Mouse (Mus musculus) C3H10T1/2 (cell line): Measurements from ENCODE around the gene Ctf1. TPM values are rescaled to one million over a fixed set of nuclear protein-coding genes. Genes with fewer than 3 reads are reported as not detected.

Source experiments
- polyA plus RNA-seq, 2 experiments: library from polyadenylated mRNA; unstranded; fragments of >200 nt; fragmentation: generic; extraction: Trizol; gene quantifications; one replicate each; pipeline ENCODE4 v1.2.1; 2012; ENCODE audit warnings: missing spikeins in 2 of 2

The Ctf1 gene
- polyA plus RNA-seq: 10 to 100 TPM in 1 of 2 experiments, 1 to 10 TPM in 1; 4.2 to 26.0 TPM

GRCm38 (mm10) chr7:127712461-127713385 lies at the start of gene Ctf1:
TSS of gene Ctf1 (plus strand) at chr7:127712736.

GRCm38 (mm10) chr7:127708207-127709078 lies 4.1 kb upstream of the Ctf1 start, which contains the start of gene Bcl7c:
TSS of gene Bcl7c (minus strand) at chr7:127708933.

GRCm38 (mm10) chr7:127732066-127732465 lies 19.5 kb downstream of the Ctf1 start, which contains the start of gene Ctf2:
TSS of gene Ctf2 (minus strand) at chr7:127732166.

DNA sequence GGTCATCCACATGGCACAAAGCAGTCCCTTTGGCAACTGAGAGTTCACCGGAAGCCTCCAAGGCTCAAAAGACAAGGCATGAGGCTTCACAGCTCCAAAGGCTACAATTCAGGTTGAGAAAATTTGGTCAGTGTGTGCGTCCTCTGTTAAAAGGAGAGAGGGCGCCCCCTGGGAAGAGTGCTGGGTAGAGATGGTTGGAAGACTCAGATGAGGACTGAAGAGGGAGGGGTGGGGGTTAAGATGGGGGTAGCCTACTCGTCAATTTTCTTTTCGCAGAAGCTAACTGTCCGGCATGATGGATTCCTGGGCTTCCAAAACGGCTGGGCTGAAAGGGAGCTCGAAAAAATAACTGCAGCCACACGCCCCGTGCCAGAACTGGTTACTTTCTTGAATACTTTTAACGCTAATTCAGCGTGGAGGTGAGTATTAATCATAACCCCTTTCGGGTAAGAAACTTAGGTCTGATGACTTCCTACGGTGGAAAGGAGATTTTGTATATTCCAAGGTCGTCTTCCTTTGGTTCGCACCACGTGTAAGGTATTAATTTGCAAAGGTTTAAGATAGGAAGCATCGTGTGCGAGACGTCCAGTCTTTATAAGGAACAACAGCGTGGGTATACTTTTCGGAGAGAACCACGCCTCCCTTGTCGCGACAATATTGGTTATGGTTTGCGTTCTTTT lies 32.0 kb downstream of the Ctf1 start, which contains the start of gene Fbxl19:
TSS of gene Fbxl19 (plus strand) at position 178 of the 680 bp plus-strand sequence.

Other genes with a start within 250 kb of the Ctf1 start
- gene Fbrs, start 233.5 kb upstream of the Ctf1 start, polyA plus RNA-seq: 10 to 100 TPM; 11.9 to 36.7 TPM
- 10 to 100 TPM in 1 of 2 experiments, under 1 TPM in 1; 0.92 to 10.3 TPM for gene Srcap, start 200.8 kb upstream of the Ctf1 start, polyA plus RNA-seq
- 10 to 100 TPM in 1 of 2 experiments, 1 to 10 TPM in 1; 3.1 to 16.7 TPM for gene Gm42715, start 193.2 kb upstream of the Ctf1 start, polyA plus RNA-seq
- 1 to 10 TPM; 1.6 to 2.0 TPM for gene Tmem265, start 151.3 kb upstream of the Ctf1 start, polyA plus RNA-seq
- 10 to 100 TPM; 18.5 to 31.4 TPM for gene Phkg2, start 139.4 kb upstream of the Ctf1 start, polyA plus RNA-seq
- 10 to 100 TPM in 1 of 2 experiments, 1 to 10 TPM in 1; 7.1 to 20.8 TPM for gene Ccdc189, start 124.1 kb upstream of the Ctf1 start, polyA plus RNA-seq
- gene Rnf40, start 124.0 kb upstream of the Ctf1 start, polyA plus RNA-seq: 10 to 100 TPM; 15.9 to 30.7 TPM
- gene Zfp629, start 96.9 kb upstream of the Ctf1 start, polyA plus RNA-seq: 1 to 10 TPM; 1.2 to 8.7 TPM
- gene Bcl7c, start 3.8 kb upstream of the Ctf1 start, polyA plus RNA-seq: 100 to 1,000 TPM; 142 to 241 TPM
- under 1 TPM; 0.08 to 0.22 TPM for gene Ctf2, start 19.4 kb downstream of the Ctf1 start, polyA plus RNA-seq
- gene Fbxl19, start 31.8 kb downstream of the Ctf1 start, polyA plus RNA-seq: 10 to 100 TPM; 15.7 to 19.4 TPM
- gene Orai3, start 57.1 kb downstream of the Ctf1 start, polyA plus RNA-seq: 10 to 100 TPM; 15.6 to 39.0 TPM
- gene Setd1a, start 63.9 kb downstream of the Ctf1 start, polyA plus RNA-seq: 10 to 100 TPM in 1 of 2 experiments, 1 to 10 TPM in 1; 5.5 to 15.8 TPM
- under 1 TPM in 1 of 2 experiments, not detected in 1; 0.13 TPM for gene Gm49388, start 72.9 kb downstream of the Ctf1 start, polyA plus RNA-seq
- gene Hsd3b7, start 87.9 kb downstream of the Ctf1 start, polyA plus RNA-seq: 10 to 100 TPM in 1 of 2 experiments, 1 to 10 TPM in 1; 9.4 to 28.8 TPM
- gene Stx4a, start 111.6 kb downstream of the Ctf1 start, polyA plus RNA-seq: 10 to 100 TPM; 23.3 to 77.8 TPM
- gene Stx1b, start 111.8 kb downstream of the Ctf1 start, polyA plus RNA-seq: under 1 TPM in 1 of 2 experiments, not detected in 1; 0.35 TPM
- 10 to 100 TPM in 1 of 2 experiments, 1 to 10 TPM in 1; 2.0 to 13.2 TPM for gene Zfp646, start 163.5 kb downstream of the Ctf1 start, polyA plus RNA-seq
- 10 to 100 TPM; 10.9 to 12.1 TPM for gene Zfp668, start 164.1 kb downstream of the Ctf1 start, polyA plus RNA-seq
- gene Prss53, start 178.2 kb downstream of the Ctf1 start, polyA plus RNA-seq: 1 to 10 TPM in 1 of 2 experiments, under 1 TPM in 1; 0.22 to 2.9 TPM
- not detected for gene Gm21974, start 182.7 kb downstream of the Ctf1 start, polyA plus RNA-seq
- 100 to 1,000 TPM in 1 of 2 experiments, 10 to 100 TPM in 1; 75.2 to 309 TPM for gene Vkorc1, start 182.9 kb downstream of the Ctf1 start, polyA plus RNA-seq
- gene Bckdk, start 191.3 kb downstream of the Ctf1 start, polyA plus RNA-seq: 10 to 100 TPM; 53.8 to 95.6 TPM
- 10 to 100 TPM in 1 of 2 experiments, 1 to 10 TPM in 1; 8.2 to 22.4 TPM for gene Kat8, start 199.8 kb downstream of the Ctf1 start, polyA plus RNA-seq
- under 1 TPM in 1 of 2 experiments, not detected in 1; 0.05 TPM for gene Prss8, start 217.4 kb downstream of the Ctf1 start, polyA plus RNA-seq
- gene Prss36, start 234.0 kb downstream of the Ctf1 start, polyA plus RNA-seq: 10 to 100 TPM in 1 of 2 experiments, 1 to 10 TPM in 1; 4.6 to 11.2 TPM